Mouse (Mus musculus): ENCODE measurements around the gene Fhl1. TPM values are rescaled to one million over a fixed set of nuclear protein-coding genes. Genes with fewer than 3 reads are reported as not detected.

Fhl1 gene
- total RNA-seq, 1 experiment from 2014 or later = 0.67 TPM

- no peak for ATAC-seq (replicated peaks; ENCODE audit: insufficient number of reproducible peaks, low FRiP score, low TSS enrichment, poor library complexity, severe bottlenecking)
These were observed 107.8 kb downstream of the Fhl1 start for GRCm38 (mm10) chrX:56839369-56839768.

- no peak for ATAC-seq (replicated peaks; ENCODE audit: insufficient number of reproducible peaks, low FRiP score, low TSS enrichment, poor library complexity, severe bottlenecking)
These were observed 109.7 kb downstream of the Fhl1 start for GRCm38 (mm10) chrX:56841255-56841654.

Other genes starting within 250 kb of the Fhl1 start
- not detected in 3 replicates for gene Gm10477, start 207.0 kb upstream of the Fhl1 start, total RNA-seq (2017)
- not detected in 3 replicates for gene Gm648, start 182.2 kb upstream of the Fhl1 start, total RNA-seq (2017)
- 7.4 to 9.4 TPM (median 8.1 TPM) in 3 replicates for gene Mmgt1, start 133.7 kb upstream of the Fhl1 start, total RNA-seq (2017)
- 9.9 to 11.5 TPM (median 11.3 TPM) in 3 replicates for gene Slc9a6, start 122.0 kb upstream of the Fhl1 start, total RNA-seq (2017)
- 1.3 to 1.9 TPM in 2 of 3 replicates, not detected in the other for gene Map7d3, start 90.5 kb downstream of the Fhl1 start, total RNA-seq (2017)
- not detected in 3 replicates for gene Adgrg4, start 138.4 kb downstream of the Fhl1 start, total RNA-seq (2017)